Mouse (Mus musculus) midbrain, postnatal 0 days (tissue): ENCODE measurements at regions not wholly inside any gene's neighbourhood (a gene's known extent, or its start where the extent isn't known, plus 50 kb on each side); places are given as distances from the start of the nearest gene placed in this dataset.

Source experiments
- ATAC-seq: fragments of 200-750 bp; cut with Nextera tagmentation; 2 replicates; pipeline ENCODE4 v1.8.0; 2017; ENCODE audit warnings: moderate number of reproducible peaks, mild to moderate bottlenecking, moderate TSS enrichment, moderate library complexity; ENCODE audit not compliant: low FRiP score
- DNase-seq: peaks from one replicate; pipeline ENCODE4 v3.0.0-alpha.2; 2015; ENCODE audit warnings: low spot score
- H3K27ac ChIP-seq: fragments of 300-500 bp; sonication (generic); 2 replicates; pipeline ENCODE4 v1.5.1; 2014; ENCODE audit warnings: low read depth, mild to moderate bottlenecking, low read length, mixed read lengths
- H3K27me3 ChIP-seq: fragments of 300-500 bp; sonication (generic); 2 replicates; pipeline ENCODE4 v1.6.1; 2014; ENCODE audit warnings: low read length, control low read depth, mixed read lengths; ENCODE audit not compliant: insufficient read depth
- H3K36me3 ChIP-seq: fragments of 300-500 bp; sonication (generic); 2 replicates; pipeline ENCODE4 v1.6.1; 2014; ENCODE audit warnings: low read length, control low read depth, mixed read lengths; ENCODE audit not compliant: insufficient read depth
- H3K4me1 ChIP-seq: fragments of 300-500 bp; sonication (generic); 2 replicates; pipeline ENCODE4 v1.6.1; 2014; ENCODE audit warnings: mild to moderate bottlenecking, control low read depth, antibody characterized with exemption, low read length, mixed read lengths; ENCODE audit not compliant: insufficient read depth
- H3K4me2 ChIP-seq: fragments of 300-500 bp; sonication (generic); 2 replicates; pipeline ENCODE4 v1.6.1; 2014; ENCODE audit warnings: low read depth, mild to moderate bottlenecking, low read length, mixed read lengths; ENCODE audit not compliant: poor library complexity, severe bottlenecking
- H3K4me3 ChIP-seq: fragments of 300-500 bp; sonication (generic); 2 replicates; pipeline ENCODE4 v1.5.1; 2014; ENCODE audit warnings: low read depth, mild to moderate bottlenecking, low read length, moderate library complexity
- H3K9ac ChIP-seq: fragments of 300-500 bp; sonication (generic); replicated peaks from 2 replicates; pipeline ENCODE4 v1.6.1; 2014; ENCODE audit warnings: mild to moderate bottlenecking, low read length, moderate library complexity, mixed read lengths; ENCODE audit not compliant: poor library complexity, severe bottlenecking
- H3K9me3 ChIP-seq: fragments of 300-500 bp; sonication (generic); 2 replicates; pipeline ENCODE4 v1.6.1; 2016; ENCODE audit warnings: low read length, control low read depth
- CTCF ChIP-seq: IDR thresholded peaks from 2 replicates; pipeline ENCODE4 v1.5.1; 2016; ENCODE audit warnings: antibody characterized with exemption, mild to moderate bottlenecking
- WGBS: fragments of 180-500 bp; shearing (Covaris S2); extraction: QIAGEN DNeasy Blood & Tissue Kit; methylation state at CpG from one replicate; pipeline ENCODE4 v1.1.7; 2014; 5-methylcytosine and 5-hydroxymethylcytosine counted together

DNA sequence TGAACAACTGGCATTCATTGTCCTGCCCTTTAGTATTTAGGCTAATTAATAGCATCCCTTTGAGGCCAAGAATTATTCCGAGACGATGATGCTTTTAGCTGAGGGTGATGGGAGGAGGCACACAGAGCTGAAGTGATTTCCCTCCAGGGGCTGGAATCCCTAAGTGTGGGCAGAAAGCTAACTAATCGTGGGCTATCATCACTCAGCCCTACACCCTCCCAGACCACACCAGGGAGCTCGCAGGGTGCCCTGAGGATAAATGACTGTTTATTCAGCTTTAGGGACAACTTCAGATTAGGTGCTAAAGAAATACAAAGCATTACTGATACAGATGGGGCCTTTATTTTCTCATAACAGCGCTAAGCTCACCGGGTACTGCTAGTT is 164.7 kb downstream of the Npr3 start:
- H3K4me2 ChIP-seq, result peak overlapping the region; percentile 18; the same call in 1 of the 2 replicates
- H3K9me3 ChIP-seq, result no peaks in the 10 kb centered on the region
- no peaks in the 10 kb centered on the region; the same call in 1 of the 2 replicates for H3K4me1 ChIP-seq
- TF ChIP-seq CTCF, result no peak
- WGBS, result 17% methylated on average over 6 of the region's 6 CpGs
- ATAC-seq (no peak), DNase-seq (no peak)
- H3K27ac ChIP-seq, result no peak overlapping the region
- no peaks in the 10 kb centered on the region for H3K27me3 ChIP-seq
- no peaks in the 10 kb centered on the region for H3K36me3 ChIP-seq
- H3K4me3 ChIP-seq, result no peak overlapping the region
- no peak overlapping the region for H3K9ac ChIP-seq

DNA sequence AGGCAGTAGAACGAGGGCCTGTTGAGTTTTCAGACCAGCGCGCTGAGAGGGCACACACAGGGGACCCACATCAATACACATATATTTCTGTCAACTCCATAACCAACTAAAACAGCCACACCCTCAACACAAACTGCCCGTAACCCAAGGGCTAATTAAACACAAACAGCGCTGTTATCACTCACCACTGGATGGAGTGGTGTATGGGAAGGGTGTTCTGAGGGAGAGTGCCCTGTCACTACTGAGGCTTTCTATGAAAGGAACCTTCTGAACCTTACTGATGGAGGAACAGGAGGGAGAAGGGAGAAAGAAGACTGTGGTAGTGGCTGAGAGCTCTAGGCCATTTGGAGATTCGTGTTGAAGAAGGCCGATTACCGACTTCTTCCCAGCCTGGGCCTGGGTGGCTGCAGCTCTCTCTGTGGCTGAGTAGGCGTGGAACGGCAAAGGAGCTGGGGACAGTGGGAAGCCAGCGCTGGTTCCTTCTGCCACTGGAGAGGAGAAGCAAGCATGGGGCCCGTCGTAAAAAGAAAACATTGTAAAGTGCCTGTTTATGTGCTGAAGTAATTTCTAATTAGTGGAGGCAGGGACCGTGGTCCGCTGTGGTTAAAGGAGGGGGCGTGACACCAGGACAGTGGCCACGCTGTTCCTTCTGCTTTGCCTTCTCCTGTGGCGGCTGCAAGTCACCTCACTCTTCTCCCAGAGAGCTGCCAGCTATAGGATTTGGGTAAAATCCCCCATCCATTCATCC is 165.3 kb downstream of the Npr3 start:
- Histone ChIP-seq H3K27ac (no peak overlapping the region), H3K4me1 (no peaks in the 10 kb centered on the region; the same call in 1 of the 2 replicates), H3K9me3 (no peaks in the 10 kb centered on the region), H3K9ac (0 out of 2 replicates have a peak overlapping the region, but pooled peaks have one; percentile 19), H3K36me3 (no peaks in the 10 kb centered on the region), H3K4me2 (peak overlapping the region; percentile 18; the same call in 1 of the 2 replicates), H3K27me3 (no peaks in the 10 kb centered on the region), H3K4me3 (no peak overlapping the region)
- no peak for TF ChIP-seq CTCF
- 44% methylated on average over 18 of the region's 18 CpGs for WGBS
- ATAC-seq (no peak), DNase-seq (no peak)

DNA sequence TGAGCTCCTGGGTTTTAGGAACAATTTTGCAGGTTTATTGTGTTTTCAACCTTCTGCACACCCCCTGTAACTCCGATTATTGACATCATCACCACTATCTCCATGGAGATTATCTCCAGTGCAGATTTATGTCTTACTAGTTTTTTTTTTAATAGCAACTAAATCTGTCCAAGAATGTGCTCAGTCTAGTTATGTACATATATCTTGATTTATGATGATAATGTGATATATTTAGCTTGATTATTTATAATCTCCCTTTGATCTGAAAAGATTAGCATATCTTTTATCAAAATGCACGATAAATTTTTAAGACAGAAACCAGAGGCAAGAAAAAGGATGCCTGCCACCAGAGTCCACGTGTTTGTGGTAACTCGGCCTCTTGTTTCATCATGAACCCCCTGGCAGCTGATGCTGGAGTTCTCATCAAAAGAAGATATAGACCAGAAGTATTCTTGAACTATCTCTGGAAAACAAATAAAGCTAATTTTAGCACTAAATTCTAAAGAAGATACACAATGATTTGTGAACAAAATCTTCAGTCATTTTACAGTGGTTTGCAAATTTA is 169.6 kb downstream of the Npr3 start:
- Histone ChIP-seq H3K4me2 (no peak overlapping the region), H3K27ac (no peak overlapping the region), H3K9me3 (no peaks in the 10 kb centered on the region), H3K27me3 (no peaks in the 10 kb centered on the region), H3K9ac (no peak overlapping the region), H3K4me1 (no peaks in the 10 kb centered on the region; the same call in 1 of the 2 replicates), H3K4me3 (no peak overlapping the region), H3K36me3 (no peaks in the 10 kb centered on the region)
- no peak for TF ChIP-seq CTCF
- WGBS, result 54% methylated on average over 4 of the region's 4 CpGs
- DNase-seq, result no peak
- ATAC-seq, result no peak

DNA sequence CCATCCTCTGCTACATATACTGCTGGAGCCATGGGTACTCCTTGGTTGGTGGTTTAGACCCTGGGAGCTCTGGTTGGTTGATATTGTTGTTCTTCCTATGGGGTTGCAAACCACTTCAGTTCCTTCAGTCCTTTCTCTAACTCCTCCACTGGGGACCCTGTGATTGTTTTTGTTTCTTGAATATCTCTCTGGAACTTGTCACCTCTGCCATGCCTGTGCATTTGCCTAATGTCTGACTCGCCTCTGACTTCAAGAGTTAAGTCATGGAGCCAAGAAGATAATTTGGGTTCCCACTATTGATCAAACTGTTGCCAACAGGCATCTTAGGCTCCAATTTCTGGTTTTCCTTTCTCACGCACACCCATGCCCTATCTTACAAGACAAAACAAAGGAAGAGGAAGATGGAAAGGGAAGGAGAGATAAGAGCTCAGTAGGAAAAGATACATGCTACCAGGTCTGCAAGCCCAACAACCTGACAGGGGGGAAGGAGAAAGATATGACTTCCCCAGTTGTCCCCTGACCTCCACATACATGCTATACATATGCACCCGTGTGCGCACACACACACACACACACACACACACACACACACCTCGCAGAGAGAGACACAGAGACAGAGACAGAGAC is 172.3 kb downstream of the Npr3 start:
- Histone ChIP-seq H3K27ac (no peak overlapping the region), H3K27me3 (no peaks in the 10 kb centered on the region), H3K9ac (no peak overlapping the region), H3K4me2 (no peak overlapping the region), H3K4me1 (no peaks in the 10 kb centered on the region), H3K4me3 (no peak overlapping the region), H3K9me3 (no peaks in the 10 kb centered on the region), H3K36me3 (no peaks in the 10 kb centered on the region)
- DNase-seq (no peak), ATAC-seq (no peak)
- WGBS, result 95% methylated on average over 4 of the region's 5 CpGs
- no peak for TF ChIP-seq CTCF

DNA sequence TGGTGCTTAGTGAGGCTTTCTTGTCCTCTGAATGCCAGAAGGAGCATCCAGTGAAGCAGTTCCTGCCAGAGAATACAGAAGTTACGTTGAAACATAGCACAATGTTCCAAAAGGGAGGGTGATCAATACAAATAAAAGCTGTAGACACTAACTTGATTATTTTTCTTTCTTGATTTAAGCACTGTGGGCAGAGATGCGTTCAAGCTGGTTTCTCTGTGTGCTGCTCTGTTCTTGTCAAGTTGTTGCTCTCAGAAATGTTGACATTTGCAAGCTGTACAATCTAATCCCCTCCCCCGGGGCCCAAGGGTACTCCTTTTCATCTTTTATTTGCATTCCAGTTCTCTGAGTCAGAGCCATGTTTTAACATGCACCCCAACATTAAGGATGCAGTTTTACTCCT is 177.7 kb downstream of the Npr3 start:
- TF ChIP-seq CTCF, result no peak
- Histone ChIP-seq H3K36me3 (no peaks in the 10 kb centered on the region), H3K4me2 (no peak overlapping the region), H3K9ac (no peak overlapping the region), H3K4me3 (no peak overlapping the region), H3K27ac (no peak overlapping the region), H3K9me3 (no peaks in the 10 kb centered on the region), H3K4me1 (no peaks in the 10 kb centered on the region), H3K27me3 (no peaks in the 10 kb centered on the region)
- WGBS, result 42% methylated on average over 3 of the region's 3 CpGs
- ATAC-seq (no peak), DNase-seq (no peak)
